Mouse (Mus musculus): ENCODE measurements at regions not wholly inside any gene's neighbourhood (a gene's known extent, or its start where the extent isn't known, plus 50 kb on each side); places are given as distances from the start of the nearest gene placed in this dataset.

DNA sequence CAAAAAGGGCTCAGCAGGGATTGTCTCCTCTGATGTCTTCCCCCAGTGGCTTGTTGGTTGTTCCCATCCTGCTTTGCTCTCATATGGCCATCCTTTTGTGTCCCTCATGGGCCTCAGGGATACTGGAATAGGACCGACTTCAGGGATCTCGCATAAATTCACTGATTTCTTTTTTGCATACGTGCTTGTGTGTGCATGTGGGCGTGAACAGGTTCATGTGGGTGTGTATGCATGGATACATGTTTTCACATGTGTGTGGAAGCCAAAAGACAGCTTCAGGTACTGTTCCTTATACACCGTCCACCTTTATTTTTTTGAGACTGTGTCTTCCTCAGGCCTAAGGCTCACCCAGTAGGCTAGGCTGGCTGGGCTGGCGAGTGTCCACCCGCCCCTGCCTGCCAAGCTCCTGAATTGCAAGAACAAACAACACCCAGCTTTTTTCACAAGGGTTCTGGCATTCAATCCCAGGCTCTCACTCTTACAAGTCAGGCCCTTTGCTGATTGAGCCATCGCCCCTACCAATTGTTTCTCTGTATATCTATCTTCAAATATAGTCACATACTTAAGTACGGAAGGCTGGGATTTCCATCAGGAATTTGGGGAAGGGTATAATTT, 127.0 kb upstream of the Hmgn3 start:
- DNase-seq = peak; percentile 7

GRCm38 (mm10) chr9:83265736-83266135, 119.3 kb upstream of the Hmgn3 start:
- no peak for DNase-seq

DNA sequence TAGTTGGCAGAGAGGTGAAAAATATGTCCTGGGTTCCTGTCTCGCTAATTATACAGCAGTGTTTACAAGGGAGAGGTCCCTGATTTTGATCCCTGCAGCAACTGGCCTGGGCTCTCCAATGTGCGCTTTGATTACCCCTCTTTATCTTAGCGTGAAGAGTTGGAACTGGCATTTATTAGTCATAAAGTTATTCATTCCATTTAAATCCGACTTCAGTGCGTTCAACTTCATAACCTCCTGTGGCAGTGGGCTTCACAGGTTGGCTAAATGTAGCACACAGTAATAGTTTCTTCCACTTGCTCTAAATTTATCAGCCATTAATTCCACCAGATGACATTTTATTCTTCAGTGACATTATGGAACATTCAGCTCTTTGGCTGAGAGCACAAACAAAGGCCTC, 113.0 kb upstream of the Hmgn3 start:
- DNase-seq = no peak

DNA sequence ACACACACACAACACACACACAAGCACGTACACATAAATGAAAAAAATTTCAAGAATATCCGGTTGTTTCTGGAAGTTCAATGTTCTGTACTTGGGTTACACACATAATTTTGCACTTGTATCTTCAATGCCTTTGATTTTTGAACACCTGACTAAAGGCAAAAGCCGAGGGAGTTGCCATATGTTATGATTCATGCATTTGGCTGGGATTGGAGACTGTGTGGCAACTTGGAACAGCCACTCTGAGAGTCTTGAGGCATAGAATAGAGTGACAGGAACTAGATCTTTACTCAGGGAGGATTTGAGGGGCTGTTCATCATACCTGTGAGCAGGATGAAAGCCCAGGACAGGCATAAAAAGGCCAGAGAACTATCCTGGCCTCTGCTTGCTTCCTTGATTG, 112.5 kb upstream of the Hmgn3 start:
- DNase-seq = no peak

DNA sequence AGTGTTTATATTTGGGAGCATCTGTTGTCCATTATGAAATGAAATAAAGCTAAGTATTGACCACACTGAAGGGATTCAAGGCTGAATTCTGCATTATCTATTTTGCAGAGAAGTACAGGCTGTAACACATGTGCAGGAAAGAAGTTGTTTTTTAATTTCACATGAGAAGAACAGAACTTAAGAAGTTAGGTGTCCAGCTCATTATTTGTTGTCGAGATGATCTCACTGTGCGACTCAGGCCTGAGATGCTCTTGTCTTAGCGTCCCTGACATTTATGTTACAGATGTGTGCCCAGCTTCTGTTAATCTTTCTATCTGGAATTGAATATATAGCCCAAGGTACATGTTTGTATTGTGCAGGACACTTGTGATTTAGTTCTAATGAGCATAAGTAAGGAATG, 112.0 kb upstream of the Hmgn3 start:
- DNase-seq = no peak

GRCm38 (mm10) chr9:83254356-83254755, 107.9 kb upstream of the Hmgn3 start:
- DNase-seq = no peak

DNA sequence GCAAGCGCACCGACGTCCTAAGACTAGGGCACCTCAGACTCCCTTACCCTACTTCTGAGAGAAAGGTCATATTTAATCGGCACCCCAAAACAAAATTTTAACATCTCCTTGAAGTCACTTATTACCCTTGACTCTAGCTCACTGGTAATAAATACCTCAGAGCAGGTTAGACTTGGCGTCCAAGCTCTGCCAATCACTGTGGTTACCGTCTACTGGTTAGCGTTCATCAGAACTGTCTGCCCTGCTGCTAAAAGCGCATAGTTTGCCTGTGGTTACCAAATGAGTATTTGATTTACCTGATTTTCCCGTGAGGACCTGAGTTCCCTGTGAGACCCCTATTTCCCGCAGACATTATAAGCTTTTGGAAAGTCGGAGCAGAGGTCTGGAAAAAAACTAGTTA, 107.3 kb upstream of the Hmgn3 start:
- no peak for DNase-seq

- no peak for DNase-seq
Measured at GRCm38 (mm10) chr9:83251793-83252192, 105.3 kb upstream of the Hmgn3 start.

- no peak for DNase-seq
Measured at GRCm38 (mm10) chr9:83249871-83250270, 103.4 kb upstream of the Hmgn3 start.

GRCm38 (mm10) chr9:83248164-83248730, 101.8 kb upstream of the Hmgn3 start:
- no peak for DNase-seq

- no peak for DNase-seq
Measured at GRCm38 (mm10) chr9:83247066-83247668, 100.7 kb upstream of the Hmgn3 start.

- DNase-seq = no peak
Measured at GRCm38 (mm10) chr9:83241119-83241518, 94.6 kb upstream of the Hmgn3 start.

DNA sequence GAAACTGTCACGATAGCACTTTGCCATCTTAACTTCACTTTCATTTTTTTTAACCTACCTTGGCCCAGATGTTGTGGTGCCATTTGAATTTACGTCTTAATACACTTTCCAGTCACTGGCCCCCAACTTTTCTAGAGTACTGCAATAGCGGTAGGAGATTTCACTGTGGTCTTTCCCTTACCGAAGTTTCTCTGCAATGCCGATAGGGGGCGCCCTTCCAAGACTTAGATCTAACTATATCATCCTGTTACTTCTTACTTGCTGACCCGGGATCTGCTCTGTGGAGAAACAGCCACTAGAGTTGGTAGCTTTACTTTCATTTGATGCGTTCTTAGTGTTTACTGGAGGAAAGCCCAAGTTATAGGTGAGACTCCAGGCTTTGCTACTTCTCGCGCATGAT, 92.6 kb upstream of the Hmgn3 start:
- DNase-seq = no peak

- no peak for DNase-seq
Measured at GRCm38 (mm10) chr9:83221866-83222265, 75.4 kb upstream of the Hmgn3 start.

- DNase-seq = no peak
Measured at GRCm38 (mm10) chr9:83202583-83202982, 56.1 kb upstream of the Hmgn3 start.

DNA sequence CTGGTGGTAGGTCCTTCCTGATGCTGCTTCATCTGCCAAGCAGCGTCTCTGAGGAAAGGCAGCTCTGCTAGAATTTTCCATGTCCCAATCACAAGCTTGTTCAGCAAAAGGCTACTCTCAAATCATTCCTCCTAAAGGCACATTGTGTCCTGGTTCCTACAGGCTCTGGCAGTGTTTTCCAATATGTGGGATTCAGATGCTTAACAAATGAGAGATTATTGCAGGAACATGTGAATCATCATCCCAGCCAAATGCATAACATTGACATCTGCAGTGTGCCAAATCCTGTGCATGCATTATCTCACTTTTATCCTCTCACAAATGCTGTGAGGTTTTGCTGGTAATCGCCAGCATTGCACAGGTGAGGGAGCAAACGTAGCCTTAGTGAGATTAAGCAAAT, 53.3 kb upstream of the Hmgn3 start:
- no peak for DNase-seq

DNA sequence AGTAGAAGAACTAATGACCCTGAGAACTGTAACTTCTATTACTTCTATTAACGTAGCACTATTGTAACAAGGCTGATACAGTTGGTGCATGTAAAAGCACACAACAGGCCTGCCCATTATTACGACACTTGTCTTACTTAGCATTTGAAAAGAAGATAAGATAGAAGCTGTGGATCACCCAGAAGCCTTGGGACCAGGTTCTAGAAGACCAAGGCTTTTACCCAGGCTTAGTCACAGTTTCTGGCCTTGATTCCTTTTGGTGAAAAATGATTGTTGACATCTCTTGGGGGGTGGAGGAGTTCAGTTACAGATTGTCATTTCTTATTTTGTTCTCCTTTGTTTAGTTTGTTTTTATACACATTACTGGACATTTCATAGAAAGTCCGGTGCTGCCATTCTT, 52.7 kb upstream of the Hmgn3 start:
- no peak for DNase-seq

DNA sequence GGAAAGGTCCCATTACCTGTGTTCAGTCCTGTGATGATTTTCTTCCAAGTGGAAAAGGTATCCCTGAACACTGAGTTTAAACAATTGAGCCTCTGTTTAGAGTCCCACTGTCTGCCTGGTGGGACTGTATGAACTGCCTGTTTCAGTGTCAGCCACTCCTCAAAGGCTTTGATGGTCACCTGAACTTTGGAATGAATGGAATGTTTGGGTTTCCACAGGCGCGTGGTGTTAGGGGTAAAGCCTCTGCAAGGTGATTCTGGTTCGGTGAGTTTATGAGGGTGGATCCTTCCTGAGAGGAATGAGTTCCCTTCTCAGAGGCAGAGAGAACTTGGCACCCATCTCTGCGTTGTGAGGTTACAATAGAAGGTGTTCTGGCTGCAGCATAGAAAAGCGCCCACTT, 50.5 kb upstream of the Hmgn3 start:
- no peak for DNase-seq
